Mouse (Mus musculus) midbrain, embryonic 13.5 days (tissue): ENCODE data around the gene Ldhb. TPM values are rescaled to one million over a fixed set of nuclear protein-coding genes. Genes with fewer than 3 reads are reported as not detected.
"Not testable (repeated sequence)": the region's sequence is repeated elsewhere in the genome, so short reads cannot be mapped to it uniquely, and the experiment has no call there.

Experiments used
- ATAC-seq: fragments of 200-750 bp; cut with Nextera tagmentation; 2 replicates; pipeline ENCODE4 v1.8.0; 2017; ENCODE audit warnings: mild to moderate bottlenecking, moderate TSS enrichment, moderate library complexity
- H3K27ac ChIP-seq: fragments of 300-500 bp; sonication (generic); 2 replicates; pipeline ENCODE4 v1.5.1; 2015; ENCODE audit warnings: inconsistent platforms, mild to moderate bottlenecking, moderate library complexity
- H3K27me3 ChIP-seq: fragments of 300-500 bp; sonication (generic); 2 replicates; pipeline ENCODE4 v1.6.1; 2015; ENCODE audit warnings: mild to moderate bottlenecking, inconsistent platforms
- H3K36me3 ChIP-seq: fragments of 300-500 bp; sonication (generic); 2 replicates; pipeline ENCODE4 v1.6.1; 2015; ENCODE audit warnings: mild to moderate bottlenecking, inconsistent platforms
- H3K4me1 ChIP-seq: fragments of 300-500 bp; sonication (generic); replicated peaks from 2 replicates; pipeline ENCODE4 v1.6.1; 2015; ENCODE audit warnings: inconsistent platforms
- H3K4me2 ChIP-seq: fragments of 300-500 bp; sonication (generic); replicated peaks from 2 replicates; pipeline ENCODE4 v1.6.1; 2015; ENCODE audit warnings: moderate library complexity, mild to moderate bottlenecking, inconsistent platforms
- H3K4me3 ChIP-seq: fragments of 300-500 bp; sonication (generic); replicated peaks from 2 replicates; pipeline ENCODE4 v1.5.1; 2015; ENCODE audit warnings: mild to moderate bottlenecking, inconsistent platforms
- H3K9ac ChIP-seq: fragments of 300-500 bp; sonication (generic); replicated peaks from 2 replicates; pipeline ENCODE4 v1.6.1; 2015; ENCODE audit warnings: mild to moderate bottlenecking, inconsistent platforms
- H3K9me3 ChIP-seq: fragments of 300-500 bp; sonication (generic); 2 replicates; pipeline ENCODE4 v1.6.1; 2016; ENCODE audit warnings: mild to moderate bottlenecking, inconsistent platforms
- WGBS: fragments of 180-500 bp; shearing (Covaris S2); methylation state at CpG from one replicate; pipeline ENCODE4 v1.1.7; 2015; 5-methylcytosine and 5-hydroxymethylcytosine counted together
- polyA plus RNA-seq: library from polyadenylated mRNA; unstranded; fragments of >200 nt; fragmentation: Nextera tagmentation; extraction: Ambion mirVana; gene quantifications from 2 replicates; pipeline ENCODE4 v1.2.1, GENCODE M21; 2015

Ldhb gene
- polyA plus RNA-seq, 1 experiment from 2014 or later = 473 TPM

DNA sequence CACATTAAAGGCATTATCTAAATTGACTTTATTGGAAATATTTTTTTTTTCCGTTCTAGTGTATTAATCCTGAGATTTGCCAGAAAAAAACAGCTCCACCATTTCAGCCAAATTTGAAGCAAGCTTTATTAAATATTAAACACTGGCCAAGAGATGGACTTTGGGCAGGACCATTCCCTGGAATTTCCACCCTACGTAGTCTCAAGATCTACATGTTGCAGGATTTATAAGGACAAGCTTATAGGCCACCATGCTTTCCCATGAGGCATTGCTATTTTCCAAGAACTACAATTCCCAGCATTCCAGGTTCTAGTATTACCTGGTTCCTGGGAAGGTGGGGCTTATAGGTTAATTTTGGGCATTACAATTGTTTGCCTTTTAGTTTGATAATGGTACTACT lies 24.9 kb upstream of the Ldhb start:
- no peak overlapping the region for H3K4me2 ChIP-seq
- no peaks in the 10 kb centered on the region for H3K9me3 ChIP-seq
- H3K27me3 ChIP-seq = no peaks in the 10 kb centered on the region
- no peak overlapping the region for H3K27ac ChIP-seq
- WGBS = 97% methylated on average over 2 of the region's 2 CpGs
- H3K36me3 ChIP-seq = no peaks in the 10 kb centered on the region
- H3K4me3 ChIP-seq = no peak overlapping the region
- H3K9ac ChIP-seq = no peak overlapping the region
- no peak for ATAC-seq
- no peaks in the 10 kb centered on the region for H3K4me1 ChIP-seq

GRCm38 (mm10) chr6:142532141-142532540 lies 24.4 kb upstream of the Ldhb start:
- no peak overlapping the region for H3K9ac ChIP-seq

GRCm38 (mm10) chr6:142530378-142530777 lies 22.6 kb upstream of the Ldhb start:
- 87% methylated on average over 5 of the region's 5 CpGs for WGBS
- no peak for ATAC-seq

More at GRCm38 (mm10) chr6:142532141-142532540, 24.4 kb upstream of the Ldhb start:
- WGBS = 95% methylated on average over 17 of the region's 17 CpGs
- no peaks in the 10 kb centered on the region for H3K36me3 ChIP-seq
- H3K27me3 ChIP-seq = no peaks in the 10 kb centered on the region
- H3K4me2 ChIP-seq = no peak overlapping the region
- no peaks in the 10 kb centered on the region for H3K4me1 ChIP-seq
- H3K27ac ChIP-seq = no peak overlapping the region
- ATAC-seq = no peak
- H3K9me3 ChIP-seq = no peaks in the 10 kb centered on the region
- H3K4me3 ChIP-seq = no peak overlapping the region

DNA sequence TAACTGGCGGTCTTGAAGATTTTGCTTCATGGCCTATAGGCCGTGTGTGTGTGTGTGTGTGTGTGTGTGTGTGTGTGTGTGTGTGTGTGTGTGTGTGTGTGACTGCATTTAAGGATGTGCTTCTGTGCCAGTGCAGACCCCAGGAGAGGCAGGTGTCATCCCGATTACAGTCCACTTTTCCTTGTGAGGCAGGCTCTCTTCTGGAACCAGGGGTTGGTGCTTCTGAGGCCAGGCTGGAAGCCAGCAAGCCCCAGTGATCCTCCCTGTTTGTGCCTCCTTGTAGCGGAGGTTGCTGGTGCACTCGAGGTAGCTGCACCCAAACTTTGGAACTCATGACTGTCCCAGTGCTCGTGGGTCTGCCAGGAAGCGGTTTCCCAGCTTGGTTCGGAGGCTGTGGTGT lies 21.9 kb upstream of the Ldhb start:
- Histone ChIP-seq H3K4me1 (no peaks in the 10 kb centered on the region), H3K4me3 (no peak overlapping the region), H3K27me3 (no peaks in the 10 kb centered on the region), H3K4me2 (no peak overlapping the region), H3K36me3 (no peaks in the 10 kb centered on the region), H3K9me3 (no peaks in the 10 kb centered on the region), H3K27ac (no peak overlapping the region), H3K9ac (no peak overlapping the region)
- no peak for ATAC-seq
- WGBS = 89% methylated on average over 8 of the region's 8 CpGs

More at GRCm38 (mm10) chr6:142530378-142530777, 22.6 kb upstream of the Ldhb start:
- no peak overlapping the region for H3K27ac ChIP-seq
- H3K4me3 ChIP-seq = no peak overlapping the region
- no peak overlapping the region for H3K9ac ChIP-seq
- no peaks in the 10 kb centered on the region for H3K9me3 ChIP-seq
- H3K36me3 ChIP-seq = no peaks in the 10 kb centered on the region
- H3K4me2 ChIP-seq = no peak overlapping the region
- no peaks in the 10 kb centered on the region for H3K27me3 ChIP-seq
- no peaks in the 10 kb centered on the region for H3K4me1 ChIP-seq

DNA sequence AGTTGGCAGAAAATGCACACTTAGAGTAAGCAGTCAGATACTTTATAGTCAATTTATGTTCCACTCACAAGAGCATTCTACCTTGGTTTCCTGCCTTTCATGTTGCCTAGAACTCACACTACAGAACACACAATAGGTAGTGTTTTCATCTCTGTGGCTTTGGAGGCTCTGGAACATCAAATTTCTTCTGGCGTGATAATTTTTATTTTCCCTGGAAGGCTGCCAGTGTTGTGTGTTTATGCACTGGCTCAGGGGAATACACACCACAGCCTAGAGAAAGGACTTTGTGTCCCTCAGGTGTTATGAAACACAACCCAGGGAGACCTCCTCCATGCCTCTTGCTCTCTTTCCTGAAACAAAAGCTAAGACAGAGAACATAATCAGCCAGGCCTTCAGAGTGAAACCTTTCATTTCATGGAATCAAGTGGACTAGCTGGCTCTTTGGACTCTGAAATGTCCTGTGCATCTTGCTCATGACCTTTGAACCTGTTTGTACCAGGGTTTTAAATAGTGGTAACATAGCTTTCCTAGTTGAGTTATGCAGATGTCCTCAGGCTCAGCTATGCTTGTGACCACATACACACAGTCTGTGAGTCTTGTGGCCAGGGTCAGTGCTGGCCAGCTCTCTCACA lies 20.3 kb upstream of the Ldhb start:
- Histone ChIP-seq H3K9me3 (no peaks in the 10 kb centered on the region), H3K4me2 (no peak overlapping the region), H3K9ac (no peak overlapping the region), H3K4me3 (no peak overlapping the region), H3K4me1 (no peaks in the 10 kb centered on the region), H3K27me3 (no peaks in the 10 kb centered on the region), H3K36me3 (no peaks in the 10 kb centered on the region), H3K27ac (no peak overlapping the region)
- no peak for ATAC-seq
- 82% methylated on average over 1 of the region's 1 CpGs for WGBS

DNA sequence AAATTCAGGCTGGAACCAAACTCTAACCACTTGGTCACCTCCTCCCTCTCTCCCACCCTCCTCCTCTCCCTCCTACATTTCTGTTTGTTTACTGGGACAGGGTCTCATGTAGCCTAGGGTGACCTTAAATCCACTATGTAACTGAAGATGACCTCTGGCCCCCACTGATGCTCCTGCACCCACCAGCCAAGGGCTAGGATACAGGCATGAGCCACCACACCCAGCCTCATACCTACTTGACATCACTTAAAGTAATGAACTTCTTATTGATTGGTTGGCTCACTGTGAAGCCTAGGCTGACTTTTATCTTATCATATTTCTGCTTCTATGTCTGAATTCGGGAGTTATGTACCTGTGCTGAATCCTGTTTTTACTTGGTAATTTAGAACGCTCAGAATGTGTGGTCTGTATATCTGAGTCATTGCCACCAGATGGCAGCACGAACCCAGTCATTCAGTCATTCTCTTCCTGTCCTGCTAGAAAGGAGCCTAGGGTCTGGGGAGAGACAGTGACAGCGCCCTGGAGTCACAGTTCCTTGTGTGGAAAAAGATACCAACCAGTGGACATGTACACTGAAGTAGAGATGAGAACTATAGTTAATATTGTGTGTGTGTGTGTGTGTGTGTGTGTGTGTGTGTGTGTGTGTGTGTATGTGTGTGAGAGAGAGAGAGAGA lies 17.0 kb upstream of the Ldhb start:
- WGBS = 13% methylated on average over 4 of the region's 4 CpGs
- ATAC-seq = peak; percentile 82
- no peaks in the 10 kb centered on the region for H3K27me3 ChIP-seq
- H3K9me3 ChIP-seq = no peaks in the 10 kb centered on the region
- H3K4me2 ChIP-seq = no peak overlapping the region
- no peak overlapping the region for H3K27ac ChIP-seq
- no peaks in the 10 kb centered on the region for H3K36me3 ChIP-seq
- no peak overlapping the region for H3K9ac ChIP-seq
- H3K4me1 ChIP-seq = no peaks in the 10 kb centered on the region
- H3K4me3 ChIP-seq = no peak overlapping the region

- H3K4me2 ChIP-seq = no peak overlapping the region
- no peak overlapping the region for H3K4me3 ChIP-seq
- no peaks in the 10 kb centered on the region for H3K36me3 ChIP-seq
- no peaks in the 10 kb centered on the region for H3K4me1 ChIP-seq
- ATAC-seq = no peak
- 91% methylated on average over 12 of the region's 12 CpGs for WGBS
- H3K9me3 ChIP-seq = no peaks in the 10 kb centered on the region
- H3K27me3 ChIP-seq = no peaks in the 10 kb centered on the region; the same call in 1 of the 2 replicates
- no peak overlapping the region for H3K27ac ChIP-seq
- no peak overlapping the region for H3K9ac ChIP-seq
Measured at GRCm38 (mm10) chr6:142521591-142522110, 13.9 kb upstream of the Ldhb start.

- no peaks in the 10 kb centered on the region for H3K36me3 ChIP-seq
- H3K4me3 ChIP-seq = no peak overlapping the region
- H3K27me3 ChIP-seq = peaks cover 2% of the 10 kb centered on the region; the same call in 1 of the 2 replicates
- H3K4me1 ChIP-seq = 0 out of 2 replicates have a peak, but pooled peaks cover 3% of the 10 kb centered on the region
- no peaks in the 10 kb centered on the region for H3K9me3 ChIP-seq
- WGBS = 8% methylated on average over 6 of the region's 6 CpGs
- peak; percentile 82 for ATAC-seq
- H3K27ac ChIP-seq = no peak overlapping the region
- H3K9ac ChIP-seq = no peak overlapping the region
- H3K4me2 ChIP-seq = no peak overlapping the region
Measured at GRCm38 (mm10) chr6:142519110-142519509, 11.4 kb upstream of the Ldhb start.

GRCm38 (mm10) chr6:142515379-142515778 lies 7.6 kb upstream of the Ldhb start:
- 75% methylated on average over 9 of the region's 9 CpGs for WGBS
- H3K27me3 ChIP-seq = peaks cover 18% of the 10 kb centered on the region; the same call in 1 of the 2 replicates
- not testable (repeated sequence) for ATAC-seq, H3K9ac ChIP-seq, H3K4me1 ChIP-seq, H3K9me3 ChIP-seq, H3K4me3 ChIP-seq, H3K27ac ChIP-seq, H3K4me2 ChIP-seq, H3K36me3 ChIP-seq

GRCm38 (mm10) chr6:142514912-142515311 lies 7.2 kb upstream of the Ldhb start:
- ATAC-seq = no peak
- WGBS = 1% methylated on average over 10 of the region's 10 CpGs
- Histone ChIP-seq H3K36me3 (no peaks in the 10 kb centered on the region), H3K4me3 (no peak overlapping the region), H3K9me3 (no peaks in the 10 kb centered on the region), H3K27me3 (peaks cover 22% of the 10 kb centered on the region; the same call in 1 of the 2 replicates), H3K4me1 (0 out of 2 replicates have a peak, but pooled peaks cover 3% of the 10 kb centered on the region), H3K27ac (no peak overlapping the region), H3K4me2 (no peak overlapping the region), H3K9ac (no peak overlapping the region)

DNA sequence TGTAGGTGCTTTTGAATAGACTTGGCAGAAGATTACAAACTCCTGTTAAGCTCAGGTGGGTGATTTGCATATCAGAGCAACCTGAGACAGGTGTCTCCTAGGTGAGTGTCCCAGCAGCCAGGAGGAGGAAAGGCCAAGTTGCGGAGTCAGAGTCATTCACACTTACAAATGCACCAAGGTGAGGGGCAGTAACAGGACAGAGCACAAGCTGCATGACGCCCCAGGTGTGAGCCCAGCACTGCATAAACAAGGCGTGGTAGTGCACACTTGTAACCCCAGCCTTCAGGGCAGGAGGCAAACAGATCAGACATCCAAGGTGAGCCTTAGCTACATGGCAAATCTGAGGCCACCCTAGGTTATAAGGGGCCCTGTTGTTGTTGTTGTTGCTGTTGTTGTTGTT lies 5.1 kb upstream of the Ldhb start:
- 55% methylated on average over 3 of the region's 3 CpGs for WGBS
- Histone ChIP-seq H3K36me3 (no peaks in the 10 kb centered on the region), H3K9me3 (no peaks in the 10 kb centered on the region), H3K9ac (no peak overlapping the region), H3K4me2 (no peak overlapping the region), H3K4me3 (no peak overlapping the region), H3K27me3 (peaks cover 33% of the 10 kb centered on the region), H3K4me1 (peaks cover 10% of the 10 kb centered on the region), H3K27ac (no peak overlapping the region)
- no peak for ATAC-seq

GRCm38 (mm10) chr6:142511516-142512135 lies 3.9 kb upstream of the Ldhb start:
- WGBS = 29% methylated on average over 12 of the region's 12 CpGs
- Histone ChIP-seq H3K4me3 (no peak overlapping the region), H3K4me1 (peaks cover 16% of the 10 kb centered on the region), H3K27ac (no peak overlapping the region), H3K36me3 (no peaks in the 10 kb centered on the region), H3K27me3 (peaks cover 33% of the 10 kb centered on the region), H3K4me2 (no peak overlapping the region), H3K9ac (no peak overlapping the region), H3K9me3 (no peaks in the 10 kb centered on the region)
- ATAC-seq = no peak
